In genomic region chr9:112234505-112235024, GRCm38 (mm10) we compare ENCODE assay signal across 8 mouse cellular contexts. TPM values are rescaled to one million over a fixed set of nuclear protein-coding genes. Genes with fewer than 3 reads are reported as not detected.
A peak's percentile ranks its signal among the peaks of the same experiment; 100 is the strongest.
DNase-seq lines count a peak whose midpoint lies in the region; ATAC-seq and TF ChIP-seq lines count a peak whose summit lies in the region.

No protein-coding gene starts in this region.

- WGBS in kidney, postnatal 0 days, result 0% methylated on average over 24 of the region's 24 CpGs
- 0% methylated on average over 24 of the region's 24 CpGs for WGBS in forebrain, embryonic 11.5 days
- under 1% methylated on average over 24 of the region's 24 CpGs for WGBS in limb, embryonic 13.5 days
- under 1% methylated on average over 24 of the region's 24 CpGs for WGBS in neural tube, embryonic 14.5 days

- peaks cover 35% of the 10 kb centered on the region for H3K27me3 ChIP-seq in kidney, postnatal 0 days (ENCODE audit: insufficient read depth, low read length)
- peaks cover 21% of the 10 kb centered on the region for H3K27me3 ChIP-seq in forebrain, embryonic 11.5 days (ENCODE audit: control insufficient read depth, insufficient read depth, low read length)
- H3K27me3 ChIP-seq in limb, embryonic 13.5 days, result peaks cover 76% of the 10 kb centered on the region
- H3K27me3 ChIP-seq in neural tube, embryonic 14.5 days (ENCODE audit: control insufficient read depth, insufficient read depth, low read length), result no peaks in the 10 kb centered on the region

- H3K9me3 ChIP-seq in kidney, postnatal 0 days (replicated peaks; ENCODE audit: low read length), result no peaks in the 10 kb centered on the region
- H3K9me3 ChIP-seq in forebrain, embryonic 11.5 days (ENCODE audit: control insufficient read depth, low read length), result no peaks in the 10 kb centered on the region
- H3K9me3 ChIP-seq in limb, embryonic 13.5 days, result no peaks in the 10 kb centered on the region
- H3K9me3 ChIP-seq in neural tube, embryonic 14.5 days (ENCODE audit: control insufficient read depth, low read length), result no peaks in the 10 kb centered on the region

- 0 out of 2 replicates have a peak, but pooled peaks cover 7% of the 10 kb centered on the region for H3K4me1 ChIP-seq in kidney, postnatal 0 days (replicated peaks; ENCODE audit: insufficient read depth, low read length)
- no peaks in the 10 kb centered on the region for H3K4me1 ChIP-seq in forebrain, embryonic 11.5 days (replicated peaks; ENCODE audit: control insufficient read depth, insufficient read depth, low read length)
- peaks cover 19% of the 10 kb centered on the region for H3K4me1 ChIP-seq in limb, embryonic 13.5 days
- no peaks in the 10 kb centered on the region for H3K4me1 ChIP-seq in neural tube, embryonic 14.5 days (ENCODE audit: control insufficient read depth, insufficient read depth, low read length)

- peak overlapping the region; percentile 73 for H3K4me2 ChIP-seq in kidney, postnatal 0 days (ENCODE audit: low read length)
- peak overlapping the region; percentile 96 for H3K4me2 ChIP-seq in forebrain, embryonic 11.5 days (ENCODE audit: low read depth, low read length, severe bottlenecking)
- H3K4me2 ChIP-seq in limb, embryonic 13.5 days (replicated peaks), result peak overlapping the region; percentile 86
- H3K4me2 ChIP-seq in neural tube, embryonic 14.5 days (ENCODE audit: low read depth, low read length), result peak overlapping the region; percentile 71

- no peak for TF ChIP-seq CTCF in kidney, postnatal 0 days (IDR thresholded peaks at IDR 0.05; ENCODE audit: low read depth)

- H3K9ac ChIP-seq in kidney, postnatal 0 days (ENCODE audit: low read depth, low read length), result no peak overlapping the region
- peak overlapping the region; percentile 61 for H3K9ac ChIP-seq in forebrain, embryonic 11.5 days (ENCODE audit: low read length)
- H3K9ac ChIP-seq in limb, embryonic 13.5 days, result peak overlapping the region; percentile 50
- peak overlapping the region; percentile 97 for H3K9ac ChIP-seq in neural tube, embryonic 14.5 days (replicated peaks; ENCODE audit: low read depth, low read length)

- no peak for DNase-seq in kidney, postnatal 0 days (ENCODE audit: low spot score)
- no peak for DNase-seq in kidney, adult 18-20 months
- peak; percentile 86 for DNase-seq in cerebellum, adult 11-12 months
- DNase-seq in forebrain, embryonic 11.5 days (ENCODE audit: low spot score), result peak; percentile 67
- no peak for DNase-seq in kidney, adult 9 months

- H3K27ac ChIP-seq in kidney, postnatal 0 days, result no peak overlapping the region
- no peak overlapping the region for H3K27ac ChIP-seq in forebrain, embryonic 11.5 days (ENCODE audit: low read depth, low read length)
- H3K27ac ChIP-seq in limb, embryonic 13.5 days, result no peak overlapping the region
- H3K27ac ChIP-seq in neural tube, embryonic 14.5 days (ENCODE audit: low read depth, low read length), result peak overlapping the region; percentile 96

- no peaks in the 10 kb centered on the region for H3K36me3 ChIP-seq in kidney, postnatal 0 days (ENCODE audit: insufficient read depth, low read length)
- no peaks in the 10 kb centered on the region for H3K36me3 ChIP-seq in forebrain, embryonic 11.5 days (ENCODE audit: control insufficient read depth, insufficient read depth, low read length)
- no peaks in the 10 kb centered on the region for H3K36me3 ChIP-seq in limb, embryonic 13.5 days
- H3K36me3 ChIP-seq in neural tube, embryonic 14.5 days (ENCODE audit: control insufficient read depth, insufficient read depth, low read length), result no peaks in the 10 kb centered on the region

- ATAC-seq in kidney, postnatal 0 days (replicated peaks; ENCODE audit: low FRiP score, low read depth), result no peak
- ATAC-seq in forebrain, embryonic 11.5 days (replicated peaks; ENCODE audit: low FRiP score), result peak; percentile 68
- peak; percentile 29; the same call in 1 of the 2 replicates for ATAC-seq in limb, embryonic 13.5 days (ENCODE audit: low FRiP score, low read depth)
- ATAC-seq in neural tube, embryonic 14.5 days (ENCODE audit: low read depth), result peak; percentile 69
- ATAC-seq in monocyte, adult 5-6 weeks (replicated peaks; ENCODE audit: insufficient number of reproducible peaks, low FRiP score, low TSS enrichment, poor library complexity, severe bottlenecking), result no peak

- H3K4me3 ChIP-seq in kidney, postnatal 0 days (replicated peaks; ENCODE audit: low read depth, low read length), result peak overlapping the region; percentile 35
- peak overlapping the region; percentile 51 for H3K4me3 ChIP-seq in forebrain, embryonic 11.5 days (ENCODE audit: low read depth, low read length)
- peak overlapping the region; percentile 48 for H3K4me3 ChIP-seq in limb, embryonic 13.5 days
- H3K4me3 ChIP-seq in neural tube, embryonic 14.5 days (ENCODE audit: low read depth, low read length), result peak overlapping the region; percentile 66

RNA-seq across cellular contexts. Expression of gene Arpp21, which starts 1.2 kb away (rescaled TPM):
- 0.31 and 0.63 TPM in 2 replicates for polyA plus RNA-seq in kidney, postnatal 0 days (2015; fragmentation: Nextera tagmentation; extraction: Ambion mirVana)
- polyA plus RNA-seq in forebrain, embryonic 11.5 days (2014; fragmentation: Nextera tagmentation; extraction: Ambion mirVana), result 1.5 and 2.1 TPM in 2 replicates
- polyA plus RNA-seq in limb, embryonic 13.5 days (2015; fragmentation: Nextera tagmentation; extraction: Ambion mirVana), result 18.9 and 22.7 TPM in 2 replicates
- 39.6 and 59.8 TPM in 2 replicates for polyA plus RNA-seq in neural tube, embryonic 14.5 days (2014; fragmentation: Nextera tagmentation; extraction: Ambion mirVana)
- 0.58 TPM in 1 of 3 replicates, not detected in the others for total RNA-seq in monocyte, adult 5-6 weeks (2017)

Comparison
In these comparisons a context has a peak if more than half of its experiments do, and no peak if none do; other contexts are left out.
1. ATAC-seq: peak in forebrain, embryonic 11.5 days (single experiment), limb, embryonic 13.5 days (single experiment) and neural tube, embryonic 14.5 days (single experiment); none in kidney, postnatal 0 days (single experiment) and monocyte, adult 5-6 weeks (single experiment).
2. DNase-seq: peak in cerebellum, adult 11-12 months (single experiment) and forebrain, embryonic 11.5 days (single experiment); none in kidney, postnatal 0 days (single experiment), kidney, adult 18-20 months (single experiment) and kidney, adult 9 months (single experiment).
3. Peak in every context shown above with its lines, with median percentiles within 50 percentile points of each other: H3K4me2 ChIP-seq and H3K4me3 ChIP-seq.